Comparison of ENCODE assay signal across 14 mouse cellular contexts in the genomic region with DNA sequence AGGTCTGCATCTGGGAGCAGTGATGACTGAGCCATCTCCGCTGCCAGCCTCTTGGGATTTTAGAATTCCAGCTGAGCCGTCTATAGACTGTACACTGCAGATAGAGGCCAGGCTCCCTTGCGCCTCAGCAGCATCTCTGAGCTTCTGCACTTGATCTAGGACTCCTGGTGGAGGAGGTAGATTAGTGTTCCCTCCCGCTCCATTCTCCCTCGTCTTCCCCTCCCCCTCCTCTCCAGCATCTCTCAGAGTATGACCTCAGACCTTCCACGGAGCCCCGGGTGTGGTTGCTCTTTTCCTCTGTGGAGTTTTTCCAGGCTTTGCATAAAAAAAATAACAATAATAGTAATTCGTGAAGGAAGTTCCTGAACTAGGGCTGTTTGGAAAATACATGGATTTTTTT.
"Had no signal": no experiment of that assay in that cellular context is flagged by ENCODE, and none has a peak within 500 bp of the region (broad histone marks: within the 10 kb centered on the region; RNA-seq: fewer than 3 reads in every experiment).

No protein-coding gene starts in this region.

- H3K4me2 ChIP-seq: limb, embryonic 15.5 days; liver, embryonic 12.5 days; lung, embryonic 14.5 days; midbrain, embryonic 12.5 days; neural tube, embryonic 15.5 days had no signal

- H3K27ac ChIP-seq: kidney, postnatal 0 days; limb, embryonic 15.5 days; liver, embryonic 12.5 days; midbrain, embryonic 12.5 days; neural tube, embryonic 15.5 days had no signal

- H3K36me3 ChIP-seq: limb, embryonic 15.5 days; liver, embryonic 12.5 days; midbrain, embryonic 12.5 days; neural tube, embryonic 15.5 days had no signal

- H3K9me3 ChIP-seq: liver, embryonic 12.5 days; midbrain, embryonic 12.5 days; neural tube, embryonic 15.5 days had no signal

- H3K4me1 ChIP-seq: neural tube, embryonic 15.5 days had no signal

- H3K9ac ChIP-seq: limb, embryonic 15.5 days; liver, embryonic 12.5 days; lung, embryonic 14.5 days; midbrain, embryonic 12.5 days; neural tube, embryonic 15.5 days had no signal

- H3K4me3 ChIP-seq: limb, embryonic 15.5 days; liver, embryonic 12.5 days; midbrain, embryonic 12.5 days; myocyte; neural tube, embryonic 15.5 days had no signal

- DNase-seq: kidney, postnatal 36 days; layer of hippocampus, adult 9-11 months; layer of hippocampus, postnatal 36 days; lung, embryonic 14.5 days; right cerebral cortex, postnatal 4 days; spleen, adult 18-20 months; thymus, adult 2 months; thymus, postnatal 25 days had no signal

- ATAC-seq: liver, embryonic 12.5 days had no signal

- H3K27me3 ChIP-seq: limb, embryonic 15.5 days; liver, embryonic 12.5 days; neural tube, embryonic 15.5 days had no signal
